Comparison of ENCODE assay signal across 11 mouse cellular contexts in genomic region chr4:35224101-35224500, GRCm38 (mm10). TPM values are rescaled to one million over a fixed set of nuclear protein-coding genes. Genes with fewer than 3 reads are reported as not detected.
DNase-seq lines count a peak whose midpoint lies in the region; ATAC-seq and TF ChIP-seq lines count a peak whose summit lies in the region.
"Had no signal": no experiment of that assay in that cellular context is flagged by ENCODE, and none has a peak within 500 bp of the region (broad histone marks: within the 10 kb centered on the region; RNA-seq: fewer than 3 reads in every experiment).

No protein-coding gene starts in this region.

- no peak overlapping the region for H3K4me3 ChIP-seq in forebrain, embryonic 13.5 days
- no peak overlapping the region for H3K4me3 ChIP-seq in forebrain, embryonic 15.5 days
- H3K4me3 ChIP-seq in liver, adult 2 months (ENCODE audit: insufficient read depth, low read depth, low read length) = no peak overlapping the region
- H3K4me3 ChIP-seq in liver, embryonic 11.5 days (ENCODE audit: low read depth, low read length) = no peak overlapping the region
- peak overlapping the region; percentile 89 for H3K4me3 ChIP-seq in bone marrow macrophage, adult 2 months (ENCODE audit: insufficient read depth, low read length)
- peak overlapping the region; percentile 81 for H3K4me3 ChIP-seq in myocyte

- no peaks in the 10 kb centered on the region for H3K9me3 ChIP-seq in forebrain, embryonic 13.5 days (replicated peaks)
- no peaks in the 10 kb centered on the region for H3K9me3 ChIP-seq in forebrain, embryonic 15.5 days
- no peaks in the 10 kb centered on the region for H3K9me3 ChIP-seq in liver, embryonic 11.5 days (ENCODE audit: control insufficient read depth, low read length)
- H3K9me3 ChIP-seq: midbrain, embryonic 12.5 days had no signal

- no peak for TF ChIP-seq POLR2A in liver, adult 2 months (IDR thresholded peaks at IDR 0.05; ENCODE audit: extremely low read depth, insufficient read depth, low read length)
- no peak for TF ChIP-seq POLR2A in bone marrow macrophage, adult 2 months (IDR thresholded peaks at IDR 0.05; ENCODE audit: borderline replicate concordance, low read depth, low read length)
- TF ChIP-seq POLR2A in myocyte (IDR thresholded peaks at IDR 0.05; ENCODE audit: insufficient read length, low read depth) = no peak

- peaks cover 5% of the 10 kb centered on the region; the same call in 1 of the 2 replicates for H3K79me2 ChIP-seq in liver, adult 2 months (ENCODE audit: control insufficient read depth, insufficient read depth, low read length)
- peaks cover 34% of the 10 kb centered on the region for H3K79me2 ChIP-seq in myocyte (ENCODE audit: control insufficient read depth, insufficient read depth)

- peak; percentile 44 for DNase-seq in liver, adult 2 months (ENCODE audit: extremely low read depth, low read depth, low spot score)
- DNase-seq in liver, embryonic 11.5 days (ENCODE audit: low spot score) = no peak
- no peak for DNase-seq in B cell, adult 2 months
- no peak for DNase-seq in gastrocnemius, postnatal 4 days (ENCODE audit: low spot score in 2 of 2)
- DNase-seq: heart, adult 18-20 months; layer of hippocampus, postnatal 36 days had no signal

- WGBS in forebrain, embryonic 13.5 days = 94% methylated on average over 4 of the region's 4 CpGs
- 89% methylated on average over 4 of the region's 4 CpGs for WGBS in forebrain, embryonic 15.5 days
- 65% methylated on average over 4 of the region's 4 CpGs for WGBS in liver, adult 2 months
- WGBS in liver, embryonic 11.5 days = 83% methylated on average over 4 of the region's 4 CpGs

- TF ChIP-seq CTCF in liver, adult 2 months (IDR thresholded peaks at IDR 0.05; ENCODE audit: low read depth, low read length) = no peak
- TF ChIP-seq CTCF in bone marrow macrophage, adult 2 months (IDR thresholded peaks at IDR 0.05; ENCODE audit: low read depth, low read length) = no peak

- H3K4me2 ChIP-seq in forebrain, embryonic 13.5 days = peak overlapping the region; percentile 83; the same call in 1 of the 2 replicates
- no peak overlapping the region for H3K4me2 ChIP-seq in forebrain, embryonic 15.5 days (replicated peaks)
- H3K4me2 ChIP-seq in liver, embryonic 11.5 days = no peak overlapping the region
- H3K4me2 ChIP-seq in myocyte (ENCODE audit: low read depth) = peak overlapping the region; percentile 77

- no peaks in the 10 kb centered on the region for H3K36me3 ChIP-seq in forebrain, embryonic 13.5 days (ENCODE audit: poor library complexity, severe bottlenecking)
- no peaks in the 10 kb centered on the region for H3K36me3 ChIP-seq in forebrain, embryonic 15.5 days
- H3K36me3 ChIP-seq in liver, adult 2 months (ENCODE audit: control insufficient read depth, insufficient read depth, low read length) = no peaks in the 10 kb centered on the region
- H3K36me3 ChIP-seq in liver, embryonic 11.5 days (ENCODE audit: control insufficient read depth, insufficient read depth, low read length) = no peaks in the 10 kb centered on the region
- no peaks in the 10 kb centered on the region for H3K36me3 ChIP-seq in myocyte (ENCODE audit: control insufficient read depth, insufficient read depth)
- H3K36me3 ChIP-seq: midbrain, embryonic 12.5 days had no signal

- no peak overlapping the region for H3K27ac ChIP-seq in forebrain, embryonic 13.5 days
- H3K27ac ChIP-seq in forebrain, embryonic 15.5 days (replicated peaks) = no peak overlapping the region
- H3K27ac ChIP-seq in liver, adult 2 months (replicated peaks; ENCODE audit: insufficient read depth, low read depth, low read length) = no peak overlapping the region
- no peak overlapping the region for H3K27ac ChIP-seq in liver, embryonic 11.5 days (ENCODE audit: low read depth, low read length)
- H3K27ac ChIP-seq in bone marrow macrophage, adult 2 months (ENCODE audit: insufficient read depth, low read depth, low read length) = peak overlapping the region; percentile 55
- H3K27ac ChIP-seq: midbrain, embryonic 12.5 days had no signal

- peaks cover 15% of the 10 kb centered on the region for H3K4me1 ChIP-seq in forebrain, embryonic 13.5 days
- H3K4me1 ChIP-seq in forebrain, embryonic 15.5 days = peaks cover 12% of the 10 kb centered on the region
- H3K4me1 ChIP-seq in liver, adult 2 months (ENCODE audit: control insufficient read depth, insufficient read depth, low read length) = peaks cover 8% of the 10 kb centered on the region
- peaks cover 6% of the 10 kb centered on the region; the same call in 1 of the 2 replicates for H3K4me1 ChIP-seq in liver, embryonic 11.5 days (replicated peaks; ENCODE audit: control insufficient read depth, insufficient read depth, low read length)
- H3K4me1 ChIP-seq in bone marrow macrophage, adult 2 months (ENCODE audit: control insufficient read depth, insufficient read depth, low read length) = peaks cover 36% of the 10 kb centered on the region

- ATAC-seq in forebrain, embryonic 13.5 days = no peak
- ATAC-seq in forebrain, embryonic 15.5 days (replicated peaks) = no peak
- ATAC-seq in liver, embryonic 11.5 days (replicated peaks; ENCODE audit: low FRiP score) = no peak

- no peak overlapping the region for H3K9ac ChIP-seq in forebrain, embryonic 13.5 days
- no peak overlapping the region for H3K9ac ChIP-seq in forebrain, embryonic 15.5 days (replicated peaks)
- no peak overlapping the region for H3K9ac ChIP-seq in liver, adult 2 months (ENCODE audit: low read depth, low read length)
- no peak overlapping the region for H3K9ac ChIP-seq in liver, embryonic 11.5 days (ENCODE audit: low read depth, low read length)

- no peaks in the 10 kb centered on the region for H3K27me3 ChIP-seq in forebrain, embryonic 13.5 days
- H3K27me3 ChIP-seq in forebrain, embryonic 15.5 days = no peaks in the 10 kb centered on the region
- H3K27me3 ChIP-seq in liver, adult 2 months (ENCODE audit: control insufficient read depth, insufficient read depth, low read length) = no peaks in the 10 kb centered on the region
- H3K27me3 ChIP-seq in liver, embryonic 11.5 days (replicated peaks; ENCODE audit: control insufficient read depth, insufficient read depth, low read length) = no peaks in the 10 kb centered on the region
- H3K27me3 ChIP-seq in myocyte (ENCODE audit: control insufficient read depth, insufficient read depth, insufficient read length) = no peaks in the 10 kb centered on the region
- H3K27me3 ChIP-seq: midbrain, embryonic 12.5 days had no signal

- no peak overlapping the region for H3ac ChIP-seq in myocyte (ENCODE audit: control insufficient read depth, insufficient read length)

TF ChIP-seq in myocyte, 11 proteins besides CTCF, POLR2A, EP300 and RAD21:
- no peak for TF ChIP-seq MYOD1 (IDR thresholded peaks at IDR 0.05; ENCODE audit: control insufficient read depth in 1 of 3, insufficient read length in 2 of 3, low read depth in 2 of 3)
- TF ChIP-seq TCF3 (IDR thresholded peaks at IDR 0.05; ENCODE audit: insufficient read length, low read depth) = no peak
- TF ChIP-seq USF1 (IDR thresholded peaks at IDR 0.05; ENCODE audit: low read depth) = no peak
- TF ChIP-seq TCF12 (IDR thresholded peaks at IDR 0.05; ENCODE audit: insufficient read depth, poor library complexity, severe bottlenecking) = no peak
- no peak for TF ChIP-seq POLR2AphosphoS2 (IDR thresholded peaks at IDR 0.05; ENCODE audit: insufficient read length, low read depth)
- TF ChIP-seq E2F4 (IDR thresholded peaks at IDR 0.05; ENCODE audit: insufficient read depth) = no peak
- TF ChIP-seq SRF (IDR thresholded peaks at IDR 0.05; ENCODE audit: control insufficient read depth, insufficient read length, low read depth) = no peak
- no peak for TF ChIP-seq REST (IDR thresholded peaks at IDR 0.05; ENCODE audit: insufficient read depth, insufficient read length)
- TF ChIP-seq MAX (IDR thresholded peaks at IDR 0.05; ENCODE audit: low read depth) = no peak
- TF ChIP-seq MYOG (IDR thresholded peaks at IDR 0.05; ENCODE audit: control insufficient read depth in 1 of 3, insufficient read depth in 1 of 3, insufficient read length in 2 of 3, low read depth in 2 of 3) = no peak
- TF ChIP-seq CEBPB (IDR thresholded peaks at IDR 0.05; ENCODE audit: insufficient read depth, poor library complexity, severe bottlenecking) = no peak

RNA-seq across cellular contexts. Expression of gene C9orf72, which starts 1.9 kb away (rescaled TPM):
- polyA plus RNA-seq in forebrain, embryonic 13.5 days (2015; fragmentation: Nextera tagmentation; extraction: Ambion mirVana) = 32.9 and 35.4 TPM in 2 replicates
- polyA plus RNA-seq in forebrain, embryonic 15.5 days (2015; fragmentation: Nextera tagmentation; extraction: Ambion mirVana) = 41.2 and 45.2 TPM in 2 replicates
- 8.9 and 9.4 TPM in 2 replicates for total RNA-seq in liver, adult 2 months (2014; rRNA removed)
- polyA plus RNA-seq in liver, adult 2 months (2012; rRNA removed) = 3.0 and 3.7 TPM in 2 replicates
- polyA plus RNA-seq in liver, embryonic 11.5 days (2014; fragmentation: Nextera tagmentation; extraction: Ambion mirVana) = 9.0 and 9.2 TPM in 2 replicates
- polyA plus RNA-seq in bone marrow macrophage, adult 2 months (2012; ENCODE audit: insufficient read depth, insufficient read length, missing spikeins) = 35.7 and 42.2 TPM in 2 replicates
- 13.1 TPM for polyA plus RNA-seq in myocyte (2012; fragmentation: generic; extraction: Trizol)
- 1 to 10 TPM; 8.9 to 9.0 TPM for total RNA-seq in gastrocnemius, postnatal 4 days (2021)

Comparison
In these comparisons a context has a peak if more than half of its experiments do, and no peak if none do; other contexts are left out.
1. H3K4me2 ChIP-seq: peak in forebrain, embryonic 13.5 days (single experiment) and myocyte (single experiment); none in forebrain, embryonic 15.5 days (single experiment) and liver, embryonic 11.5 days (single experiment).
2. H3K4me3 ChIP-seq: peak in bone marrow macrophage, adult 2 months (single experiment) and myocyte (single experiment); none in forebrain, embryonic 13.5 days (single experiment), forebrain, embryonic 15.5 days (single experiment), liver, adult 2 months (single experiment) and liver, embryonic 11.5 days (single experiment).